Mouse (Mus musculus) C2C12 (cell line): Measurements from ENCODE around the gene Gm45716. TPM values are rescaled to one million over a fixed set of nuclear protein-coding genes. Genes with fewer than 3 reads are reported as not detected.
A peak's percentile ranks its signal among the peaks of the same experiment; 100 is the strongest.

Experiments used
- H3K27me3 ChIP-seq: one replicate; pipeline ENCODE4 v1.6.1; 2011; ENCODE audit not compliant: control insufficient read depth, insufficient read depth, insufficient read length
- H3K36me3 ChIP-seq: one replicate; pipeline ENCODE4 v1.6.1; 2011; ENCODE audit not compliant: control insufficient read depth, insufficient read depth
- H3K4me3 ChIP-seq: one replicate; pipeline ENCODE4 v1.5.1; 2011; ENCODE audit warnings: mild to moderate bottlenecking, control low read depth; ENCODE audit not compliant: poor library complexity, insufficient read depth, severe bottlenecking
- H3K79me2 ChIP-seq: one replicate; pipeline ENCODE4 v1.6.1; 2011; ENCODE audit not compliant: control insufficient read depth, insufficient read depth
- H3K79me3 ChIP-seq: one replicate; pipeline ENCODE4 v1.6.1; 2011; ENCODE audit warnings: low read depth, control low read depth
- H3ac ChIP-seq: one replicate; pipeline ENCODE3; 2011; ENCODE audit warnings: low read depth; ENCODE audit not compliant: control insufficient read depth, insufficient read length
- CEBPB ChIP-seq: IDR thresholded peaks from one replicate; pipeline ENCODE4 v1.6.1; 2011; ENCODE audit warnings: low read depth, mild to moderate bottlenecking, control low read depth, moderate library complexity
- CTCF ChIP-seq: IDR thresholded peaks from one replicate; pipeline ENCODE4 v1.5.1; 2011; ENCODE audit not compliant: control insufficient read depth, insufficient read depth, insufficient read length
- FOSL1 ChIP-seq: IDR thresholded peaks from one replicate; pipeline ENCODE4 v1.8.0; 2011; ENCODE audit warnings: mild to moderate bottlenecking, low read length; ENCODE audit not compliant: poor library complexity, insufficient read depth, severe bottlenecking
- MAX ChIP-seq: IDR thresholded peaks from one replicate; pipeline ENCODE4 v1.6.1; 2011; ENCODE audit warnings: mild to moderate bottlenecking, control low read depth
- MYOD1 ChIP-seq: IDR thresholded peaks from one replicate; pipeline ENCODE4 v1.6.1; 2011; ENCODE audit warnings: low read depth; ENCODE audit not compliant: control insufficient read depth, insufficient read length
- MYOG ChIP-seq: IDR thresholded peaks from one replicate; pipeline ENCODE4 v1.6.1; 2011; ENCODE audit not compliant: control insufficient read depth, insufficient read length; ENCODE audit errors: extremely low read depth
- USF1 ChIP-seq: IDR thresholded peaks from one replicate; pipeline ENCODE4 v1.6.1; 2011; ENCODE audit warnings: low read depth, mild to moderate bottlenecking, control low read depth, moderate library complexity
- polyA plus RNA-seq: library from polyadenylated mRNA; unstranded; fragments of >200 nt; fragmentation: generic; extraction: Trizol; gene quantifications from one replicate; pipeline ENCODE4 v1.2.1, GENCODE M21; 2012; ENCODE audit warnings: missing spikeins

The Gm45716 gene
- polyA plus RNA-seq, 1 experiment: 22.9 TPM

GRCm38 (mm10) chr11:90254536-90254935, 67.1 kb downstream of the Gm45716 start:
- Histone ChIP-seq H3K79me3 (peaks cover 85% of the 10 kb centered on the region), H3K4me3 (no peak overlapping the region), H3ac (no peak overlapping the region), H3K36me3 (peaks cover 56% of the 10 kb centered on the region), H3K79me2 (peaks cover 96% of the 10 kb centered on the region), H3K27me3 (no peaks in the 10 kb centered on the region)
- TF ChIP-seq MYOG: no peak

- H3ac ChIP-seq: no peak overlapping the region
- no peaks in the 10 kb centered on the region for H3K27me3 ChIP-seq
- peaks cover 74% of the 10 kb centered on the region for H3K79me3 ChIP-seq
- no peak overlapping the region for H3K4me3 ChIP-seq
- peaks cover 84% of the 10 kb centered on the region for H3K79me2 ChIP-seq
- TF ChIP-seq MYOG (no peak), FOSL1 (no peak), CTCF (no peak), MYOD1 (no peak), MAX (no peak), CEBPB (no peak), USF1 (no peak)
- H3K36me3 ChIP-seq: peaks cover 66% of the 10 kb centered on the region
Observed at GRCm38 (mm10) chr11:90255687-90256086, 68.2 kb downstream of the Gm45716 start.

GRCm38 (mm10) chr11:90256833-90257525, 69.5 kb downstream of the Gm45716 start:
- Histone ChIP-seq H3K79me2 (peaks cover 71% of the 10 kb centered on the region), H3K27me3 (no peaks in the 10 kb centered on the region), H3K79me3 (peaks cover 61% of the 10 kb centered on the region), H3ac (no peak overlapping the region), H3K36me3 (peaks cover 74% of the 10 kb centered on the region), H3K4me3 (no peak overlapping the region)
- TF ChIP-seq USF1: no peak
- no peak for TF ChIP-seq FOSL1
- no peak for TF ChIP-seq CTCF
- TF ChIP-seq CEBPB: no peak
- TF ChIP-seq MAX: no peak
- no peak for TF ChIP-seq MYOD1
- TF ChIP-seq MYOG: no peak

GRCm38 (mm10) chr11:90258321-90258927, 70.9 kb downstream of the Gm45716 start:
- H3K36me3 ChIP-seq: peaks cover 81% of the 10 kb centered on the region

GRCm38 (mm10) chr11:90259071-90259470, 71.6 kb downstream of the Gm45716 start:
- peaks cover 87% of the 10 kb centered on the region for H3K36me3 ChIP-seq
- H3K27me3 ChIP-seq: no peaks in the 10 kb centered on the region
- peaks cover 50% of the 10 kb centered on the region for H3K79me2 ChIP-seq
- no peak overlapping the region for H3K4me3 ChIP-seq
- H3K79me3 ChIP-seq: peaks cover 41% of the 10 kb centered on the region
- TF ChIP-seq USF1 (no peak), CEBPB (peak; percentile 76), FOSL1 (no peak)
- no peak overlapping the region for H3ac ChIP-seq

More at GRCm38 (mm10) chr11:90258321-90258927, 70.9 kb downstream of the Gm45716 start:
- Histone ChIP-seq H3K79me2 (peaks cover 57% of the 10 kb centered on the region), H3K27me3 (no peaks in the 10 kb centered on the region), H3K79me3 (peaks cover 47% of the 10 kb centered on the region), H3ac (no peak overlapping the region), H3K4me3 (no peak overlapping the region)
- TF ChIP-seq USF1 (no peak), CTCF (no peak), CEBPB (no peak), MYOD1 (no peak), MAX (no peak), FOSL1 (no peak)

- peaks cover 43% of the 10 kb centered on the region for H3K79me2 ChIP-seq
Observed at GRCm38 (mm10) chr11:90259826-90260225, 72.3 kb downstream of the Gm45716 start.

More at GRCm38 (mm10) chr11:90259826-90260225, 72.3 kb downstream of the Gm45716 start:
- no peak for TF ChIP-seq USF1
- no peak for TF ChIP-seq FOSL1
- TF ChIP-seq MYOD1: no peak
- TF ChIP-seq MAX: no peak
- no peak for TF ChIP-seq MYOG
- no peaks in the 10 kb centered on the region for H3K27me3 ChIP-seq
- H3K36me3 ChIP-seq: peaks cover 87% of the 10 kb centered on the region
- peaks cover 33% of the 10 kb centered on the region for H3K79me3 ChIP-seq
- no peak overlapping the region for H3ac ChIP-seq
- no peak overlapping the region for H3K4me3 ChIP-seq
